Mouse (Mus musculus) ES-E14 (cell line): Measurements from ENCODE around the gene Siglec1. TPM values are rescaled to one million over a fixed set of nuclear protein-coding genes. Genes with fewer than 3 reads are reported as not detected.

Source experiments
- DNase-seq: peaks from one replicate; pipeline ENCODE4 v3.0.0-alpha.2; 2013; ENCODE audit warnings: low read depth, low spot score
- H3K27ac ChIP-seq: 2 replicates; pipeline ENCODE4 v1.5.1; 2012; ENCODE audit warnings: low read depth, mild to moderate bottlenecking, low read length, moderate library complexity, mixed read lengths; ENCODE audit not compliant: poor library complexity, insufficient read depth, severe bottlenecking
- H3K36me3 ChIP-seq: 2 replicates; pipeline ENCODE4 v1.6.1; 2012; ENCODE audit warnings: mild to moderate bottlenecking, low read length, moderate library complexity, mixed read lengths; ENCODE audit not compliant: control insufficient read depth, poor library complexity, insufficient read depth, severe bottlenecking
- H3K4me1 ChIP-seq, 2 experiments: fragments of 150-350 bp in 1 of 2; sonication (generic) in 1 of 2; 2 replicates each; pipeline ENCODE4 v1.6.1; 2012; ENCODE audit warnings: low read length in 2 of 2, mild to moderate bottlenecking in 1 of 2, mixed read lengths in 1 of 2; ENCODE audit not compliant: control insufficient read depth in 2 of 2, insufficient read depth in 2 of 2, poor library complexity in 1 of 2
- H3K4me3 ChIP-seq, 2 experiments: fragments of 150-350 bp in 1 of 2; sonication (generic) in 1 of 2; 2 replicates each; pipeline ENCODE4 v1.5.1; 2012; ENCODE audit warnings: low read length in 2 of 2, low read depth in 1 of 2, mild to moderate bottlenecking in 1 of 2, mixed read lengths in 1 of 2; ENCODE audit not compliant: insufficient read depth in 1 of 2, poor library complexity in 1 of 2, severe bottlenecking in 1 of 2
- H3K9ac ChIP-seq: 2 replicates; pipeline ENCODE4 v1.6.1; 2012; ENCODE audit warnings: low read depth, mild to moderate bottlenecking, low read length, mixed read lengths; ENCODE audit not compliant: poor library complexity, insufficient read depth, severe bottlenecking
- H3K9me3 ChIP-seq: fragments of 150-350 bp; sonication (generic); 2 replicates; pipeline ENCODE4 v1.6.1; 2012; ENCODE audit warnings: low read depth, mild to moderate bottlenecking, low read length; ENCODE audit not compliant: control insufficient read depth, insufficient read depth
- CHD2 ChIP-seq: IDR thresholded peaks from 2 replicates; pipeline ENCODE4 v1.6.1; 2014; ENCODE audit warnings: mild to moderate bottlenecking, low read depth, low read length, inconsistent platforms
- HCFC1 ChIP-seq: IDR thresholded peaks from 2 replicates; pipeline ENCODE4 v1.6.1; 2012; ENCODE audit warnings: low read length, inconsistent platforms, borderline replicate concordance; ENCODE audit not compliant: insufficient read depth
- MAFK ChIP-seq: IDR thresholded peaks from 2 replicates; pipeline ENCODE4 v1.6.1; 2014; ENCODE audit warnings: mild to moderate bottlenecking, low read depth, low read length, inconsistent platforms; ENCODE audit not compliant: insufficient read depth
- ZC3H11A ChIP-seq: IDR thresholded peaks from 2 replicates; pipeline ENCODE4 v1.6.1; 2012; ENCODE audit warnings: low read depth, mild to moderate bottlenecking, inconsistent platforms, low read length, borderline replicate concordance
- ZNF384 ChIP-seq: IDR thresholded peaks from 2 replicates; pipeline ENCODE4 v1.6.1; 2012; ENCODE audit warnings: low read depth, low read length, inconsistent platforms
- in situ Hi-C, 2 experiments: fragments of 600-800 bp; cut with MboI; formaldehyde crosslinking; loops; one replicate each; pipeline ENCODE4 v1.15.1; 2025; ENCODE audit warnings: low sequenced_read_pairs in 2 of 2, inconsistent platforms in 1 of 2; ENCODE audit not compliant: unreplicated experiment in 2 of 2
- total RNA-seq: library from RNA; depleted of rRNA; stranded (reverse); fragments of 300-350 nt; gene quantifications from 2 replicates; pipeline ENCODE4 v1.2.3, GENCODE M21; 2012

Siglec1 gene
- total RNA-seq, 1 experiment = 0.27 TPM

GRCm38 (mm10) chr2:131059377-131059776, 27.2 kb downstream of the Siglec1 start:
- in situ Hi-C loops = loop anchor here in 1 of 2 experiments (10.0 kb wide), 1 partner anchor 355 kb away; no protein-coding TSS in a partner anchor
- H3K9me3 ChIP-seq = no peaks in the 10 kb centered on the region
- no peak for DNase-seq
- no peak overlapping the region for H3K27ac ChIP-seq
- H3K9ac ChIP-seq = no peak overlapping the region
- TF ChIP-seq HCFC1 = no peak
- TF ChIP-seq ZC3H11A = no peak
- no peak for TF ChIP-seq ZNF384
- TF ChIP-seq MAFK = no peak
- no peak for TF ChIP-seq CHD2
- no peak overlapping the region for H3K4me3 ChIP-seq
- H3K36me3 ChIP-seq = no peaks in the 10 kb centered on the region
- H3K4me1 ChIP-seq = peaks cover 0 to 16% of the 10 kb centered on the region in 2 experiments; a peak in 1 of 4 replicates

DNA sequence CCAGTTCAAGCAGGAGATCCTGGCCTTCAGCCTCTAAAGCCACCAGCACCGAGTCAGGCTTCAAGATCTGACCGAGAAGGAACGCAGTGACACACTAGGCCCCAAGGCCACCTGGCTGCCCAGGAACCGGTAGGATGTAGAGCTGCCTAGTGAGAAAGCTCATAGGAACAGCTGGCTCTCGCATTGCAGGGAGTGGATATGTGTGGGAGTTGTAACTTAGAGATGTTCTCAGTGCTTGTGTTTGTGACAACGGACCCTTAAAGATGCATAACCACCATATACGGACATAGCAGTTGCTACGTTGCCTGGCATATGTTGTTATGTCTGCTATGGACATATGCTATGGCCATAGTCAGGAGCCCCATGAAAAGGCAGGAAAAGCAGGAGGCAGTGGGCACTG, 27.9 kb downstream of the Siglec1 start:
- no peak for DNase-seq
- in situ Hi-C loops = loop anchor here in 1 of 2 experiments (10.0 kb wide), 1 partner anchor 356 kb away; no protein-coding TSS in a partner anchor
- Histone ChIP-seq H3K9ac (no peak overlapping the region), H3K4me1 (peaks cover 0 to 17% of the 10 kb centered on the region in 2 experiments; a peak in 1 of 4 replicates), H3K9me3 (no peaks in the 10 kb centered on the region), H3K27ac (no peak overlapping the region), H3K4me3 (no peak overlapping the region), H3K36me3 (no peaks in the 10 kb centered on the region)
- no peak for TF ChIP-seq ZNF384
- no peak for TF ChIP-seq HCFC1
- no peak for TF ChIP-seq CHD2
- no peak for TF ChIP-seq ZC3H11A
- no peak for TF ChIP-seq MAFK

GRCm38 (mm10) chr2:131056191-131056590, 30.4 kb downstream of the Siglec1 start:
- Histone ChIP-seq H3K36me3 (no peaks in the 10 kb centered on the region), H3K4me1 (peaks cover 0 to 16% of the 10 kb centered on the region in 2 experiments; a peak in 1 of 4 replicates), H3K27ac (peak overlapping the region; percentile 16; the same call in 1 of the 2 replicates), H3K9ac (peak overlapping the region; percentile 12; the same call in 1 of the 2 replicates), H3K9me3 (no peaks in the 10 kb centered on the region), H3K4me3 (peak overlapping the region in 1 of 2 experiments; percentile 33; a peak in 2 of 4 replicates)
- peak; percentile 53 for DNase-seq
- in situ Hi-C loops = loop anchor here in 1 of 2 experiments (10.0 kb wide), 1 partner anchor 359 kb away; no protein-coding TSS in a partner anchor
- TF ChIP-seq MAFK = peak; percentile 83
- TF ChIP-seq ZC3H11A = peak; percentile 65
- TF ChIP-seq HCFC1 = no peak

DNA sequence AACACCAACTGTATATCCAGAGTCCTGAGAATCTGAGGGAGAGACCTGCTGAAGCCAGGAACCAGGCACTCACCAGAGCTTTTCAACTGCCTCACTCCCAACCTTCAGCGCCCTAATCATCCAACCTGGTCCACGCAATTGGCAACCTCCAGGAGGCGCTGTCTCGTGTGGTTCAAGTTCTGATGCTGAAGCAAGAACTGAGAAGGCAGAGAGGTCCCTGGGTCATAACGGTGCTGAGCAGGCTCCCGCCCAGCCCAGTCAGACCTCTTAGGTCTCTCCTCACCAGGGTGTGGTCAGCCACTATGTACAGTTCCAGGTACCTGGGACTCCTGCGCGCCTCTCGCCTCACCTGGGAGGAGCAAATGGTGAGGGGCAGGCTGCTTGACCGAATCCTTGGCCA, 30.9 kb downstream of the Siglec1 start:
- Histone ChIP-seq H3K36me3 (no peaks in the 10 kb centered on the region), H3K9me3 (no peaks in the 10 kb centered on the region), H3K27ac (no peak overlapping the region), H3K4me1 (peaks cover 0 to 16% of the 10 kb centered on the region in 2 experiments; a peak in 1 of 4 replicates), H3K9ac (no peak overlapping the region), H3K4me3 (peak overlapping the region in 1 of 2 experiments; percentile 33; a peak in 1 of 4 replicates)
- in situ Hi-C loops = loop anchor here in 1 of 2 experiments (10.0 kb wide), 1 partner anchor 359 kb away; no protein-coding TSS in a partner anchor
- DNase-seq = peak; percentile 86
- no peak for TF ChIP-seq ZC3H11A
- no peak for TF ChIP-seq HCFC1
- TF ChIP-seq ZNF384 = no peak
- TF ChIP-seq MAFK = no peak
- TF ChIP-seq CHD2 = no peak
